Mouse (Mus musculus) cerebellum, adult 2 months (tissue): ENCODE measurements around the gene Ptprcap.

Experiments
- CTCF ChIP-seq: fragments of 200-500 bp; IDR thresholded peaks from 2 replicates; pipeline ENCODE4 v1.5.1; 2011; ENCODE audit warnings: low read depth, mild to moderate bottlenecking, control low read depth, low read length, moderate library complexity, borderline replicate concordance; ENCODE audit not compliant: insufficient read depth
- POLR2A ChIP-seq: fragments of 200-500 bp; IDR thresholded peaks from 2 replicates; pipeline ENCODE4 v1.6.1; 2011; ENCODE audit warnings: low read length, control low read depth, borderline replicate concordance; ENCODE audit not compliant: insufficient read depth

GRCm38 (mm10) chr19:4164721-4165120 is 11.3 kb downstream of the Ptprcap start:
- TF ChIP-seq CTCF (no peak), POLR2A (no peak)
